Mouse (Mus musculus) gastrocnemius, adult 18-20 months (tissue): Measurements from ENCODE around the gene Xlr. TPM values are rescaled to one million over a fixed set of nuclear protein-coding genes. Genes with fewer than 3 reads are reported as not detected.
"Not testable (repeated sequence)": the region's sequence is repeated elsewhere in the genome, so short reads cannot be mapped to it uniquely, and the experiment has no call there.

ENCODE experiments used
- DNase-seq: peaks from one replicate; pipeline ENCODE4 v3.0.0; 2021; ENCODE audit warnings: low spot score
- long read RNA-seq, 2 experiments: library from polyadenylated mRNA; stranded (forward); transcript quantifications; one replicate each; pipeline ENCODE4 v2.0.0; 2021
- total RNA-seq, 2 experiments: library from RNA; stranded (reverse); gene quantifications; 2 replicates each; pipeline ENCODE4 v1.2.3; 2021

Gene Xlr
- under 1 TPM in 1 of 2 experiments, not detected in 1; 0.45 TPM for total RNA-seq
- long read RNA-seq, experiment 1, result 0 reads
- long read RNA-seq, experiment 2, result 0 reads

DNA sequence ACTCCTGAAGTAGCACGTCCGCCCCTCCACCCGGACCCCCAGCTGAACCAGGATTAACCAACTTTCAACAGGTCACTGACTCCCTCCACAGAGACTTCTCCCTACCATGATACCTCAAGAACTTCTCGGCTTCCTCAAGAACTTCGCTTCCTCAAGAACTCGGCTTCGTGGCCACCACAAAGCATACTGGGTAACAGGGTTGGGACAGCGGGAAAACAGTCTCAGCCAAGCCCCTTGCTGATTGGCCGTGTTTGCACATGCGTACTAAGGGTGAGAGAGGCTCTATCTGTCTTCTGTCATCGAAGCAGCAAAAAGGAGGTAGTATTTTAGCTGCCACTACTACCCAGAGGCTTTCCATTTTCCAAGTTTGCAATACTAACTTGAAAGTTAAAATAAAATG, at the start of gene Xlr:
Gene Xlr, minus strand, starts transcription at position 188 of the 400 bp plus-strand sequence.
- not testable (repeated sequence) for DNase-seq

DNA sequence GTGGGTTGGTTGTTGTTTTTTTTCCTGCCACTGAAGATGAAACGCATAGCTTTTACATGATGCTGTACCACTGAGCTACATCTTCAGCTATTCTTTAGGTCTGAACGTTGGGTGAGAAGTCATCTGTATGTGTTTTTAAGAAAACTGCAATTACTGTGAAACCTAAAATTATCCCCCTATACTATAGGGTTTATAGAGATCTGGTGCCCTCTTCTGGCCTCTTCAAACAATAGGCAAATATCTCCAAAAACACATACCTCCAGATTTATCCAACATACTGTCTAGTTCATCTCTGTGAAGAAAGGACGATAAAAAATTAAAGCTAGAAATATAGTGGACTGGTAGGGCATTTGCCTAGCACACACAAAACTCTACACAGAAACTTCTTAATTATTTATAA, 1.6 kb upstream of the Xlr start:
- DNase-seq, result no peak

DNA sequence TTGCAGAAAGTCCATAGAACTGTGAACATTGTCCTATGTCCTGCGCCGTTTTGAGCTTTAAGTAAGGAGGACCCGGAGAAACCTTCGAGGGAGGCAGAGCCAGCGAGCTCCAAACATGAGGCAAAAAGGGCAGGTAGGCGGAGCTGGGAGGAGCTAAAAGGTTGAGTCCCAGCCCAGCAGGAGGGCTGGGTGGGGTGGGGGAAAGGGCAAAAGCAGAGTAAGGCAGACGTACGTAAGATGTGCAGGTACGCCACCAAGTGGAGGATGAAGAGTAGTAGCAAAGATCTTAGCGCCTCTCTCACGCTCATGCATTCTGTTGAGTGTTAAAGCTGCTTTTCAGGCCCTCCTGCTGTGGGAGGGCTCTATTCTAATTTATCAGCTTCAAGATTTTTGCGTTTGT, 21.2 kb downstream of the Xlr start, which contains the start of gene Zfp36l3:
Gene Zfp36l3, minus strand, starts transcription at position 119 of the 400 bp plus-strand sequence.
- no peak for DNase-seq

DNA sequence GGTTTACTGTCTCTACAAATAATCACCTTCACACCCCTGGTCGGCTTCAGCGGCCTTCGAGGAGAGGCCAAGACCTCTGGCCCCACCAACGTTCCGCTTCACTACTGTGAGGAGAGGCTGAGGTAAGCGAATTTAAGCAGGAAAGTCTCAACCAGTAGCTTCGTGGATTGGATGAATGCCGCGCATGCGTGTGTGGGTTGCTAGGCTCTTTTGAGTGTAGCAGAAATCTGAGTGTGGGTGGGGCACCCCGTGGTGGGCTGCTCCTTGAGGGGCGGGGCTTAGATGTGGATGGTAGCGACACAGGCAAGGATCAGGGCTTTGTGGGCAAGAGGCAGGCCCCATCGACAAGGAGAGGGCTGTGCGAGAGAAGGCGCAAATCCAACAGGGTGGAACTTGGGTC, 39.8 kb downstream of the Xlr start, which contains the start of gene 1700013H16Rik:
Gene 1700013H16Rik, minus strand, starts transcription at position 96 of the 400 bp plus-strand sequence.
- no peak for DNase-seq

DNA sequence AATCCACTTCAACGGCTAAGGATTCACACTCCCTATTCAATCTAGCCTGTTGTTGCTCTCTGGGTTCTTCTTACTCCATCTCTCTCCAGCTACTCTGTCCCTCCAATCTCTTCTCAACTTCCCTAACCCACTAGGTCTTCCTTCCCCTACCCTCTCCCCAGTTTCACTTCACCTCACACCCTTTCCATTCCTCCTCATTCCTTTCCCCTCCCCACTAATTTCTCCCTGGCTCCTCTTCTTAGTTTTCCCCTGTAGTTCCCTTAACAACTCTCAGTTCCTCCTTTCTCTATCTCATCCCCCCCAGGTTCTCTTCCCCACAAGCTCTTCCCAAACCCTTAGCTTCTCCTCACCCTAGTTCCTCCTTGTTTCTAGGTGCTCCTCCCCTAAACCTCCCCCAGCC, 44.7 kb downstream of the Xlr start:
- DNase-seq, result no peak

DNA sequence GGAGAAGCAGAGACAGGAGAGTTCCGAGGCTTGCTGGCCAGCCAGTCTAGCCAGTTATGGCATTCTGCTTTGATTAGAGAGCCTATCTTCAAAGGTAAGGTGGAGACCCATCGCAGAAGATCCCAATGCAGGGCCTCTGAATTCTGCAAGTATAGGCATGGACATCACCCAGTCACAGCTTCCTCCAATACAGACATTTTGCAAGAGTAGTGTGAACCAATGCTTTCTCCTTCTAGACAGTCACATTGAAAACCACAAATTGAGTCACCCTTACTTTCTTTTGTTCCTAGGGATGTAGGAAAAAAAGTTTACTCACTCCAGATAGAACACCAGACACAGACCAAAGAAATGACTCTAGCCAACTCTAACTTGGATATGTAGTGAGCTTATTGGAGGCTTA, 68.5 kb downstream of the Xlr start:
- DNase-seq, result no peak

Other genes with a start within 250 kb of the Xlr start
- 1 to 10 TPM; 3.2 to 3.9 TPM for gene Rtl8c, start 189.7 kb downstream of the Xlr start, total RNA-seq
- not detected for gene Gm14597, start 188.7 kb downstream of the Xlr start, total RNA-seq
- 10 to 100 TPM; 63.3 to 64.5 TPM for gene Rtl8a, start 154.0 kb downstream of the Xlr start, total RNA-seq
- 10 to 100 TPM; 47.1 to 57.3 TPM for gene Rtl8b, start 127.3 kb downstream of the Xlr start, total RNA-seq
- not detected for gene 4930502E18Rik, start 72.9 kb downstream of the Xlr start, total RNA-seq
- gene 1700013H16Rik, start 39.9 kb downstream of the Xlr start, total RNA-seq, result not detected
- gene Zfp36l3, start 21.3 kb downstream of the Xlr start, total RNA-seq, result not detected